Mouse (Mus musculus): Measurements from ENCODE around the gene Tnc. TPM values are rescaled to one million over a fixed set of nuclear protein-coding genes. Genes with fewer than 3 reads are reported as not detected.

Gene Tnc
- total RNA-seq, 2 experiments from 2014 or later, result 8.6 to 9.2 TPM

- intact Hi-C loops (cut with DNase I), result no loop called here
- DNase-seq (ENCODE audit: low spot score in 2 of 2), result no peak
Observed at GRCm38 (mm10) chr4:63917181-63917580, 129.6 kb downstream of the Tnc start.

DNA sequence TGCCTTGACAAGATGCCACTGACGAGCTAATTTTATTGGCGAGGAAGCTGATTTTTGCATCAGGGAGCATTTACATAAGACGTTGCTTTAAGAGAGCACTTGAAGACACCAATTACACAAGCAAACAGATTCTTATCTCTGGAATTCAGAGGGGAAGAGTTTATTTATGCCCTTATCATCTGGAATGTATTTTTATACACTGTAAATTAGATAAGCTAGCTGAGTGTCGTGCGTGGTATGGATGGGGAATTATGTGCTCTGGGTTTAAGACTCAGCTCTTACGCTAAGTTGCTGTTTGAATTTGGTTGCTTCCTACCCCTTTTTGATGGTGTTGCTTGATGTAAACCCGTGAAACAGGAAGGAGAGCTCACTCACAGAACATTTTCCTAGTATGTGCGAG, 130.1 kb downstream of the Tnc start:
- DNase-seq (ENCODE audit: low spot score in 2 of 2), result no peak
- intact Hi-C loops (cut with DNase I), result no loop called here

DNA sequence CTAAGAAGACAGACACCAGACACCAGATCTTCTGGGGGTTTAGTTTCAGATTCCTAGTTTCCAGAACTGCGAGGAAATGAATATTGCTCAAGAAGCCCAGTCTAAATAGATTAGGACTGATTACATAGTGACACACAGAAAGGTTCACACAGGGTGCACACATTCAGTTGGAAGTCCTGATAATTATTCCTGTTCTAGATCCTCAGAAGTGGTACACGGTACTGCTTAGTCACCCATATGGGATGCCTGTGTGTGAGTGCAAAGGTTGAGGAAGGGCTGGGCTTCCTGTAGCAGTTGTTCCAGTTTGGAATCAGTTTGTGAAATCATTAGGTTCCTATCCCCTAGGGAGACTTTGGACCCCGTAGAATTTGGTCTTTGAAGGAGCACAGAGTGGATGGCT, 130.5 kb downstream of the Tnc start:
- intact Hi-C loops (cut with DNase I), result no loop called here
- no peak for DNase-seq (ENCODE audit: low spot score in 2 of 2)

Other genes starting within 250 kb of the Tnc start
- not detected for gene Tnfsf8, start 185.7 kb downstream of the Tnc start, total RNA-seq (2021)